Mouse (Mus musculus): Measurements from ENCODE around the gene Igfbp1.

DNA sequence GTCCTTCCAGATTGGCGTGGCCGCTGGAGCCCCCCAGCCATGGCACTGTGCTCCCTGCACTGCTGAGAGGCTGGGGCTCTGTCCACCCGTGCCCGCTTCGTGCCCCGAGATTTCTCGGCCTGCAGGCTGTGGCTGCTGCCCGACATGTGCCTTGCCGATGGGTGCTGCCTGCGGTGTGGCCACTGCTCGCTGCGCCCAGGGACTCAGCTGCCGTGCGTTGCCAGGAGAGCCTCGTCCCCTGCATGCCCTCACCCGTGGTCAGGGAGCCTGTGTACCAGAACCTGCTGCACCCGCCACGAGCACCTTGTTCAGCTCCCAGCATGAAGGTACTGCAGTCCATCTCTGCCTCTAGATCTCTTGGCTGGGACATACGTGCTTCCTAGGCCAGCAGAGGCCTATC lies 424 bp downstream of the Igfbp1 start:
- no peak for TF ChIP-seq CTCF (IDR thresholded peaks at IDR 0.05; ENCODE audit: insufficient read depth, low read depth, low read length)
- TF ChIP-seq POLR2A (IDR thresholded peaks at IDR 0.05; ENCODE audit: insufficient read depth, low read depth, low read length): no peak

Data from olfactory bulb, adult 2 months (tissue).